Mouse (Mus musculus): ENCODE measurements at regions not wholly inside any gene's neighbourhood (a gene's known extent, or its start where the extent isn't known, plus 50 kb on each side); places are given as distances from the start of the nearest gene placed in this dataset.

- Histone ChIP-seq H3K27me3 (ENCODE audit: control insufficient read depth) (peaks cover 3% of the 10 kb centered on the region; the same call in 1 of the 2 replicates), H3K4me1 (ENCODE audit: control insufficient read depth) (peaks cover 9% of the 10 kb centered on the region), H3K4me3 (replicated peaks) (no peak overlapping the region), H3K36me3 (ENCODE audit: control insufficient read depth) (no peaks in the 10 kb centered on the region), H3K9me3 (ENCODE audit: control insufficient read depth, low read length) (no peaks in the 10 kb centered on the region)
- TF ChIP-seq GATA1 (IDR thresholded peaks at IDR 0.05; ENCODE audit: low read length), result no peak
- no peak for TF ChIP-seq TAL1 (IDR thresholded peaks at IDR 0.05; ENCODE audit: low read length)
These were observed 188.4 kb upstream of the Hnrnpa3 start for GRCm38 (mm10) chr2:75470688-75471054.

- Histone ChIP-seq H3K4me3 (replicated peaks) (no peak overlapping the region), H3K36me3 (ENCODE audit: control insufficient read depth) (no peaks in the 10 kb centered on the region), H3K9me3 (ENCODE audit: control insufficient read depth, low read length) (no peaks in the 10 kb centered on the region), H3K27me3 (ENCODE audit: control insufficient read depth) (peaks cover 3% of the 10 kb centered on the region; the same call in 1 of the 2 replicates), H3K4me1 (ENCODE audit: control insufficient read depth) (peaks cover 9% of the 10 kb centered on the region)
- TF ChIP-seq GATA1 (IDR thresholded peaks at IDR 0.05; ENCODE audit: low read length) (no peak), TAL1 (IDR thresholded peaks at IDR 0.05; ENCODE audit: low read length) (no peak)
These were observed 186.6 kb upstream of the Hnrnpa3 start for GRCm38 (mm10) chr2:75472489-75472888.

GRCm38 (mm10) chr2:75474509-75474908, 184.6 kb upstream of the Hnrnpa3 start:
- Histone ChIP-seq H3K36me3 (ENCODE audit: control insufficient read depth) (no peaks in the 10 kb centered on the region), H3K4me1 (ENCODE audit: control insufficient read depth) (peaks cover 9% of the 10 kb centered on the region), H3K27me3 (ENCODE audit: control insufficient read depth) (peaks cover 3% of the 10 kb centered on the region; the same call in 1 of the 2 replicates), H3K9me3 (ENCODE audit: control insufficient read depth, low read length) (no peaks in the 10 kb centered on the region), H3K4me3 (replicated peaks) (no peak overlapping the region)
- TF ChIP-seq GATA1 (IDR thresholded peaks at IDR 0.05; ENCODE audit: low read length) (no peak), TAL1 (IDR thresholded peaks at IDR 0.05; ENCODE audit: low read length) (no peak)

GRCm38 (mm10) chr2:75476350-75476749, 182.7 kb upstream of the Hnrnpa3 start:
- TF ChIP-seq GATA1 (IDR thresholded peaks at IDR 0.05; ENCODE audit: low read length), result no peak
- TF ChIP-seq TAL1 (IDR thresholded peaks at IDR 0.05; ENCODE audit: low read length), result no peak
- Histone ChIP-seq H3K4me1 (ENCODE audit: control insufficient read depth) (no peaks in the 10 kb centered on the region), H3K27me3 (ENCODE audit: control insufficient read depth) (no peaks in the 10 kb centered on the region), H3K36me3 (ENCODE audit: control insufficient read depth) (no peaks in the 10 kb centered on the region), H3K4me3 (replicated peaks) (no peak overlapping the region), H3K9me3 (ENCODE audit: control insufficient read depth, low read length) (no peaks in the 10 kb centered on the region)

- Histone ChIP-seq H3K27me3 (ENCODE audit: control insufficient read depth) (no peaks in the 10 kb centered on the region), H3K4me3 (replicated peaks) (no peak overlapping the region), H3K9me3 (ENCODE audit: control insufficient read depth, low read length) (no peaks in the 10 kb centered on the region), H3K4me1 (ENCODE audit: control insufficient read depth) (no peaks in the 10 kb centered on the region), H3K36me3 (ENCODE audit: control insufficient read depth) (no peaks in the 10 kb centered on the region)
- no peak for TF ChIP-seq TAL1 (IDR thresholded peaks at IDR 0.05; ENCODE audit: low read length)
- no peak for TF ChIP-seq GATA1 (IDR thresholded peaks at IDR 0.05; ENCODE audit: low read length)
These were observed 182.0 kb upstream of the Hnrnpa3 start for GRCm38 (mm10) chr2:75477076-75477475.

GRCm38 (mm10) chr2:75479546-75479945, 179.5 kb upstream of the Hnrnpa3 start:
- Histone ChIP-seq H3K27me3 (ENCODE audit: control insufficient read depth) (no peaks in the 10 kb centered on the region), H3K9me3 (ENCODE audit: control insufficient read depth, low read length) (no peaks in the 10 kb centered on the region), H3K36me3 (ENCODE audit: control insufficient read depth) (no peaks in the 10 kb centered on the region), H3K4me3 (replicated peaks) (no peak overlapping the region), H3K4me1 (ENCODE audit: control insufficient read depth) (no peaks in the 10 kb centered on the region)
- no peak for TF ChIP-seq GATA1 (IDR thresholded peaks at IDR 0.05; ENCODE audit: low read length)
- no peak for TF ChIP-seq TAL1 (IDR thresholded peaks at IDR 0.05; ENCODE audit: low read length)

- TF ChIP-seq GATA1 (IDR thresholded peaks at IDR 0.05; ENCODE audit: low read length) (no peak), TAL1 (IDR thresholded peaks at IDR 0.05; ENCODE audit: low read length) (no peak)
- no peaks in the 10 kb centered on the region for H3K27me3 ChIP-seq (ENCODE audit: control insufficient read depth)
- no peaks in the 10 kb centered on the region for H3K36me3 ChIP-seq (ENCODE audit: control insufficient read depth)
- no peaks in the 10 kb centered on the region for H3K4me1 ChIP-seq (ENCODE audit: control insufficient read depth)
- no peaks in the 10 kb centered on the region for H3K9me3 ChIP-seq (ENCODE audit: control insufficient read depth, low read length)
- no peak overlapping the region for H3K4me3 ChIP-seq (replicated peaks)
These were observed 177.2 kb upstream of the Hnrnpa3 start for GRCm38 (mm10) chr2:75481863-75482262.

GRCm38 (mm10) chr2:75482484-75482883, 176.6 kb upstream of the Hnrnpa3 start:
- H3K4me1 ChIP-seq (ENCODE audit: control insufficient read depth), result no peaks in the 10 kb centered on the region
- TF ChIP-seq TAL1 (IDR thresholded peaks at IDR 0.05; ENCODE audit: low read length), result no peak
- no peak for TF ChIP-seq GATA1 (IDR thresholded peaks at IDR 0.05; ENCODE audit: low read length)

GRCm38 (mm10) chr2:75484951-75485350, 174.1 kb upstream of the Hnrnpa3 start:
- TF ChIP-seq GATA1 (IDR thresholded peaks at IDR 0.05; ENCODE audit: low read length) (no peak), TAL1 (IDR thresholded peaks at IDR 0.05; ENCODE audit: low read length) (no peak)
- Histone ChIP-seq H3K9me3 (ENCODE audit: control insufficient read depth, low read length) (no peaks in the 10 kb centered on the region), H3K36me3 (ENCODE audit: control insufficient read depth) (no peaks in the 10 kb centered on the region), H3K4me3 (replicated peaks) (no peak overlapping the region), H3K4me1 (ENCODE audit: control insufficient read depth) (no peaks in the 10 kb centered on the region), H3K27me3 (ENCODE audit: control insufficient read depth) (no peaks in the 10 kb centered on the region)

More at GRCm38 (mm10) chr2:75482484-75482883, 176.6 kb upstream of the Hnrnpa3 start:
- Histone ChIP-seq H3K36me3 (ENCODE audit: control insufficient read depth) (no peaks in the 10 kb centered on the region), H3K9me3 (ENCODE audit: control insufficient read depth, low read length) (no peaks in the 10 kb centered on the region), H3K4me3 (replicated peaks) (no peak overlapping the region), H3K27me3 (ENCODE audit: control insufficient read depth) (no peaks in the 10 kb centered on the region)

- Histone ChIP-seq H3K36me3 (ENCODE audit: control insufficient read depth) (no peaks in the 10 kb centered on the region), H3K9me3 (ENCODE audit: control insufficient read depth, low read length) (peaks cover 2% of the 10 kb centered on the region; the same call in 1 of the 2 replicates), H3K4me1 (ENCODE audit: control insufficient read depth) (no peaks in the 10 kb centered on the region), H3K4me3 (replicated peaks) (no peak overlapping the region), H3K27me3 (ENCODE audit: control insufficient read depth) (no peaks in the 10 kb centered on the region)
- TF ChIP-seq TAL1 (IDR thresholded peaks at IDR 0.05; ENCODE audit: low read length) (no peak), GATA1 (IDR thresholded peaks at IDR 0.05; ENCODE audit: low read length) (no peak)
These were observed 167.9 kb upstream of the Hnrnpa3 start for GRCm38 (mm10) chr2:75491150-75491549.

Data from erythroblast, embryonic 14.5 days (primary cell).